Mouse (Mus musculus) thymus, adult 2 months (tissue): ENCODE measurements around the gene Dao.

Experiments
- CTCF ChIP-seq: fragments of 200-500 bp; IDR thresholded peaks from 2 replicates; pipeline ENCODE4 v1.5.1; 2012; ENCODE audit warnings: mild to moderate bottlenecking, control low read depth, low read length, moderate library complexity, borderline replicate concordance; ENCODE audit not compliant: control insufficient read depth, poor library complexity, insufficient read depth; ENCODE audit errors: extremely low read depth
- POLR2A ChIP-seq: fragments of 200-500 bp; IDR thresholded peaks from 2 replicates; pipeline ENCODE4 v1.6.1; 2012; ENCODE audit warnings: mild to moderate bottlenecking, low read length, control low read depth, moderate library complexity; ENCODE audit not compliant: control insufficient read depth, poor library complexity, insufficient read depth; ENCODE audit errors: extremely low read depth

DNA sequence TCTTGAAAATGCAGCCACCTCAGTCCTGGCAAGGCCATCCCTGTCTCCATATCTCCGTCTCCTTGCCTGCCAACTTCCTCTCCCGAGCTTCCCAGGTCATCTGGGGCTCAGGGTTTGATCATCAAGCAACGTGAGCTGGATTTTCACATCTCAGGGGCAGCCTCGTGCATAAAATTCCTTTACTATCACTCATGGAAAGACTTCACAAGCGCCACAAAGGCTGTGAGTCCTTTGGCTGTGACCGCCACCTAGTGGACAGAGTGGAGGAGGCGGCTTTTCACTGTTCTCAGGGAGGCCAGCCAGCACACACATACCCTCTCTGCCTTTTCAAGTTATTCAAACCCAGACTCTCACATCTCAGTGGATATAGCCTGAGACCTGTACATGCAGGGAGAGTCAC, 49.1 kb upstream of the Dao start:
- TF ChIP-seq POLR2A = no peak
- peak; percentile 85; the same call in 1 of the 2 replicates for TF ChIP-seq CTCF
